Mouse (Mus musculus) liver, adult 2 months (tissue): ENCODE data around the gene Gm21915.
A peak's percentile ranks its signal among the peaks of the same experiment; 100 is the strongest.

Experiments
- CTCF ChIP-seq: fragments of 200-500 bp; IDR thresholded peaks from 2 replicates; pipeline ENCODE4 v1.5.1; 2011; ENCODE audit warnings: low read depth, low read length, control low read depth
- POLR2A ChIP-seq: fragments of 200-500 bp; IDR thresholded peaks from 2 replicates; pipeline ENCODE4 v1.6.1; 2011; ENCODE audit warnings: low read length, control low read depth; ENCODE audit not compliant: insufficient read depth; ENCODE audit errors: extremely low read depth

DNA sequence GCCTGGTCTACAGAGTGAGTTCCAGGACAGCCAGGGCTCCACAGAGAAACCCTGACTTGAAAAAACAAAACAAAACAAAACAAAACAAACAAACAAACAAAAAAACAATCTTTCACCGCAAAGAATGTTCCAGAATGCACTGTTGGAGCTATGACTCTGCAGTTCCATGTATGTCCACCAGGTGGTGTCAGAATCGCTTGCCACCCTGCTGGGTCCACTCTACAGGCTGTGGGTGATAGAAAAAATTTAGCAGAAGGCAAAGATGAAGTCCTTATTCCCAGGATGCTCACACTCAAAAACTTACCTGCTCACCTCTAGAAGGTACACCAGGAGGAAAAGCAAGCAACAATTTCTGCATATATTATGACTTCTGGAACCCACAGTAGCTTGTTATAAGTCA, 34.4 kb upstream of the Gm21915 start:
- peak; percentile 79 for TF ChIP-seq CTCF
- TF ChIP-seq POLR2A: no peak
